Mouse (Mus musculus) left cerebral cortex, postnatal 4 days (tissue): ENCODE data around the gene Drg1. TPM values are rescaled to one million over a fixed set of nuclear protein-coding genes. Genes with fewer than 3 reads are reported as not detected.
"Not testable (repeated sequence)": the region's sequence is repeated elsewhere in the genome, so short reads cannot be mapped to it uniquely, and the experiment has no call there.

Source experiments
- DNase-seq: peaks from one replicate; pipeline ENCODE4 v3.0.0-alpha.2; 2022
- intact Hi-C: fragments of 180-260 bp; cut with DNase I; formaldehyde crosslinking; loops from one replicate; pipeline ENCODE4 v1.15.1; 2025
- total RNA-seq, 2 experiments: library from RNA; stranded (reverse); gene quantifications; 2 replicates each; pipeline ENCODE4 v1.2.3; 2021

The Drg1 gene
- total RNA-seq, 2 experiments from 2014 or later = 86.1 to 96.8 TPM

DNA sequence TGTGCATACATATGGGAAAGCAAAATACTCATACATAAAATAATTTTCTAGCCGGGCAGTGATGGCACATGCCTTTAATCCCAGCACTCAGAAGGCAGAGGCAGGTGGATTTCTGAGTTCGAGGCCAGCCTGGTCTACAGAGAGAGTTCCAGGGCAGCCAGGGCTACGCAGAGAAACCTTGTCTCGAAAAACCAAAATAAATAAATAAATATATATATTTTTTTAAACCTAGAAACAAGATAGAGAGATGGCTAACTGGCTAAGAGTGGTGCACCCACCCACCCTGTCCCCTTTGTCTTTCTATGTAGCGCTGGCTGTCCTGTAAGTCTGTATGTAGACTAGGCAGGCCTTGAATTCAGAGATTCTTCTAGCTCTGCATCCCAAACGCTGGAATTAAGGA is 93.7 kb downstream of the Drg1 start:
- intact Hi-C loops, DNase-seq: not testable (repeated sequence)

DNA sequence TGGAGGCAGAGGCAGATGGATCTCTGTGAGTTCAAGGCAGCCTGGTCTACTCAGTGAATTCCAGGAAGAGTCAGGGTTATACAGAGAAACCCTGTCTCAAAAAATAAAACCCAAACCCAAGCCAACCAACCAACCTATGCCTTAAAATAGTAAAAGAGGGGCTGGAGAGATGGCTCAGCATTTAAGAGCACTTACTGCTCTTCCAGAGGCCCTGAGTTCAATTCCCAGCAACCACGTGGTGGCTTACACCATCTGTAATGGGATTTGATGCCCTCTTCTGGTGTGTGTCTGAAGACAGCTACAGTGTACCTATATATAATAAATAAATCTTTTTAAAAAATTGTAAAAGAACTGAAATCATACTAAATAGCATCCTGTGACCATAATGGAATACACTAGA is 94.3 kb downstream of the Drg1 start:
- DNase-seq = peak; percentile 36
- intact Hi-C loops = not testable (repeated sequence)

DNA sequence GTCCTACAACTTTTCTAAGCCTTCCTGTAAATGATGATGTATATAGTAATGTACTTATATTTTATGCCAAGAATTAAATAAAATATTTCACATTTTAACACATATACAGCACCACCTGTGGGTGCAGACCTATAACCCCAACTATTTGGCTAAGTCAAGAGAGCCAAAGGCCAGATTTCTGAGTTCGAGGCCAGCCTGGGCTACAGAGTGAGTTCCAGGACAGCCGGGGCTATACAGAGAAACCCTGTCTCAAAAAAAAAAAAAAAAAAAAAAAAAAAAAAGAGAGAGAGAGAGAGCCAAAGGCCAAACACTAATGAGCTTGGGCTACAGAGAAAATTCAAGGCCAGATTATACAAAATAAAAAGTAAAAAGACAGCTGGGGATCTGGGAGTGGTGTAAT is 97.2 kb downstream of the Drg1 start:
- DNase-seq, intact Hi-C loops: not testable (repeated sequence)

DNA sequence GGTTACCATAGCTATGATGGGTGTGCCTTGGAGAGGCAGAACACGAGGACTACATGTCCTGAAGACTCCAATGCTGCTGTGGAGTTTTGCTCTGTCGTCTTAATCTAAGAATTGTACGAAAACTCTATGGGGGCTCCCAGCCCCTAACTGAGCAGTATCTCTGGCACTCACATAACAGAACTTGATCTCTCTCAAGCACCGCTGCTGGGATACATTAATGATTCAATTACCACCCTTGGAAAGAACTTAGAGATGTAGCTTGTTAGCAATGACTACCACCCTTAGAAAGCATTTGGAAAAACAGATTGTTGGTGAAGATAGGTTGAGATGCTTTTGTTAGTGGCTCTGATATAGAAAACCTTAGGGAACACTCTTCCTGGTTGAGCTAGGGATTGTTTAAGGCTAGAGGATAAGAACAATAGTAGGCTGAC is 98.6 kb downstream of the Drg1 start:
- DNase-seq, intact Hi-C loops: not testable (repeated sequence)

DNA sequence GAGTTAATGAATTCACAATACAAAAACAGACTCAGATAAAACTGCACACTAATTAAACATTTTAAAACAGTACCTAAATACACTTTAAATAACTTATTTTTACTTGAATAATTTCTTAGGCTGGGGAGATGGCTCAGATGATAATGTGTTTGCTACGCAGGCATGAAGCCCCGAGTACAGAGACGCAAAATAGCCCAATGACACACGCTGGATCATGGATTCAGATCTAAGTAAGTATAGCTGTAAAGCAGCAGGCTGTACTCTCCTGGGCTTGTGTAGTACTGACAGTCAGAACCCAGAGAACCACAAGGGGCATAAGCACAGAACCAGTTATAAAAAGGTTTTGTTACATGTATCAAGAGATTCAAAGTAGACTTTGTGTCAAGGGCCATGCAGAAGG is 99.1 kb downstream of the Drg1 start:
- intact Hi-C loops = not testable (repeated sequence)

DNA sequence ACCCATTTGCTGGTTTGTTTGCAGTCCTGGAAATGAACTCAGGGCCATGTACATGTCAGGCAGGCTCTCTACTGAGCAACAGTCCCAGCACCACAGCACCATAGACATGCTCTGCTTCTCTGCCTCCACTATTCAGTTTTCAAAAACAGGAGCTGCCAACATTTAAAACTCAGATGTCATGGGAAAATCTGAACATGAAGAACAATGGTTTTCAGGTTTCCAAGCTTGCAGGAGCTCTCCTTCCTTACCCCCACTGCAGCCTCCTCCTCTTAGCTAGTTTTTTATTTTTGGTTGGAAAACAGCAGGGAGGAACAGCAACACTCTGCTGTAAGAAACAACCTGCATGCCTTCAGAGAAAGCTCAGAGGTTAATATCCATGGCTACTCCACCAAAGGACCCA is 99.9 kb downstream of the Drg1 start:
- intact Hi-C loops, DNase-seq: not testable (repeated sequence)

More for the DNA sequence above, 99.1 kb downstream of the Drg1 start:
- DNase-seq = not testable (repeated sequence)

DNA sequence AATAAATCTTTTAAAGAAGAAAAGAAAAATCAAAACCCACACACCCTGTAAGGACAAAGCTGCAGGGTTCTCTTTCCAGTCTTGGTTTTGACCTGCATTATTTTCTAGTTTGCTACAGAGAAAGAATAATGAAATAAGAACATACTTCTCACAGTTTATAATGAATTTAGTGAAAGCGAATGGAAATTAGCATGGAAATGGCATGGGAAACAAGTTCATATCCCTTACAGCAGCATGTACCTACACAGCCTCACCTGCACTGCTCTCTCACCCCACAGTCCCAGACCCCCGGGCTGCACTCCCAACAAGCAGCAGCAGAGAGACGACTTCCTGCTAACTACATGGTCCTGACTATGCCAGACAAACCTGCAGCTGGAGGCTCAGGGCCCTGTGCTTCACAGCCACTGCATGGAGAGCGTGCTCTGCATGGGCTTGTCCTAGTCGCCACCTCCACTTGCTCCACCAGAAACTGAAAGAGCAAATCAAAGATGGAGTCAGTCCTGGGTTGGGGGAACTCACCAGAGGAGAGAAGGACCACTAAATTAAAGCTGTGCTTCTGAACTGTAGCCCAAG is 100.9 kb downstream of the Drg1 start:
- DNase-seq, intact Hi-C loops: not testable (repeated sequence)

DNA sequence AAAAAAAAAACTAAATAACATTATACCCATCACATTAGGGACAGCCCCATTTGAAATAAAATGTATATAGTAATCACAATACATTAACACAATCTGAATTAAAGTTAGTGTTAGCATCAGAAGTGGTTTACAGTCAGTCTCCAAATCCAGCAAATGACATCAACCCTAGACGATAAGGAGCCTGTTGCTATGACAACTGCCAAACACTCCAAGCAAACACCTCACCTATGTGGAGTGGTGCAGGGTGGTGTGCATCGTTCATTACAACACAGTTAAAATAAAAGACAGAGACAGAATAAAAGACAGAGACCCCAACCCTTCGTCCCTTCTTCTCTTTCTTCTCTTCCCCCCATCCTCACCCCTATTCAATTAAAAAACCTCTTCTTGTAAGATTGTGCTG is 102.6 kb downstream of the Drg1 start:
- DNase-seq, intact Hi-C loops: not testable (repeated sequence)

DNA sequence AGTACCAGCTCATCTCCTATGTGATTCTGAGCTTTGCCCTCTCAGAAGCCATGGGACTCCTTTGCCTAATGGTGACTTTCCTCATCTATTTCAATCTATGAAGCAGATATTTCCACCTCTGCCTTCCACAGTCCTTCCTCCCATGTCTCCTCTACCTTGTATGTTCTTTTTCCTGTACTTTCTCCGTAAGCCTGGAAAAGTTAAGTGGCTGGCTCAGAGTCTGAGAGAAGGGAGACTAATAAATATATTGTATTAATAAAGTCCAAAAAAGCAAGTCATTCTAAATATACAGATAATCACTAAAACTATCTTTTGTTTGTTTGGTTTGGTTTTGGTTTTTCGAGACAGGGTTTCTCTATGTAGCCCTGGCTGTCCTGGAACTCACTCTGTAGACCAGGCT is 103.1 kb downstream of the Drg1 start:
- DNase-seq, intact Hi-C loops: not testable (repeated sequence)

DNA sequence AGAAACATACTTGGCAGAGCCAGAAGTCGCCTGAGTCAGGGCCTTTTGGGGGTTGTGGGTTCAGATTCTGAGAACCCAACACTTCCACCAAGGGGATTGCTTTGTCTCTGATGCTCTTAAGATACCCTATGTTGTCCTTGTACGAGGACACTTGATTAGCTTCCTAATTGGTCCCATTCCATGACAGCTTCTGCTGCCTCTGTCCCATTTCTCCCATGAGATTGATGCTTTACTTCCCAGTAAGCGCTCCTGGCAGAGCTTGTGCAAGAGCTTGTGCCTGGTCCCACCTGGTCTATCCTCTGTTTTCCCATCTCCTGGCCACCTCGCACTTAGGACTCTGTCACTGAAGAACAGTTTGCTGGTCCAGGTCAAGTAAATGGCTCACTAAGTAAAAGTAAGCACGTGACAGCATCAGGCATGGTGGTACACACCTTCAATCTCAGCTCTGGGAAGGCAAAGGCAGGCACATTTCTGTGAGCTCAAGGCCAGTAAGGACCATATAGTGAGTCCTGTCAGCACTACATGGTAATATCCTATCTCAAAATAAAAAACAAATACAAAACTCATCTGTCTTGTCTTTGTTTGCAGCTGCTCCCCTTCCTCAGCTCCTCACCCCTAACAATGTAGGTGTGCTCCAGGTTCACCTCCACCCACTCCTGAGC is 103.8 kb downstream of the Drg1 start:
- intact Hi-C loops = not testable (repeated sequence)
- DNase-seq = peak; percentile 33

DNA sequence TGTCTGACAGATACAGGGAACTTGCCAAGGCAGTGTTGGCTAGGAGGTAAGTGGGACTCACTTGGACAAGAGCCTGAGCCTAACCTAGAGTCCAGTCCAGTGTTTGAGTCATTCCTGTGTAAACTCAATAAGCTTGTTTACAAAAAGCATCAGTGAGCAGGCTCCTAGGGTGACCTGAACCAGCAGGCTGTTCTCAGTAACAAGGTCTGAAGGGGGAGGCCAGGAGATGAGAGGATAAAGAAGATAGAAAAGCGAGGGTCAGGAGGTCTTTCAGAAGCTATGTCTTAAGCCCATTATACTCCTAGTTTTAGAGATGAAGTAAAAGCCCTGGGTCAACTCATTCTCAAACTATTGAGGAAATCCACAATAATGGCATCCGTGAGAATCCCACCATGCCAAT is 104.8 kb downstream of the Drg1 start:
- intact Hi-C loops = not testable (repeated sequence)

DNA sequence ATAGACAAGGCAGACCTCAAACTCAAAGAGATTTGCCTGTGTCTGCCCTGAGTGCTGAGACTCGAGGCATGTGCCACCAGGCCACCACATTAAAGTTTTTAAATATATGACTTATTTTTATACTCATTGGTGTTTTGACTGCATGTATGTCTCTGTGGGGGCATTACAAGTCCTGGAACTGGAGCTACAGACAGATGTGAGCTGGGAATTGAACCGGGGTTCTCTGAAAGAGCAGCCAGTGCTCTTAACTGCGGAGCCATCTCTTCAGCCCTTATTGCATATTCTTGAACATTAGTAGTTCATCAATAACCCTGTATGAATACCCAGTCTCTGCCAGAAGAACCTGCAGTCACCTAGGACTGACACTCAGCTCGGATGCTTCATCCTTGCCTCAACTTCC is 107.4 kb downstream of the Drg1 start:
- DNase-seq, intact Hi-C loops: not testable (repeated sequence)

More for the DNA sequence above, 104.8 kb downstream of the Drg1 start:
- not testable (repeated sequence) for DNase-seq

DNA sequence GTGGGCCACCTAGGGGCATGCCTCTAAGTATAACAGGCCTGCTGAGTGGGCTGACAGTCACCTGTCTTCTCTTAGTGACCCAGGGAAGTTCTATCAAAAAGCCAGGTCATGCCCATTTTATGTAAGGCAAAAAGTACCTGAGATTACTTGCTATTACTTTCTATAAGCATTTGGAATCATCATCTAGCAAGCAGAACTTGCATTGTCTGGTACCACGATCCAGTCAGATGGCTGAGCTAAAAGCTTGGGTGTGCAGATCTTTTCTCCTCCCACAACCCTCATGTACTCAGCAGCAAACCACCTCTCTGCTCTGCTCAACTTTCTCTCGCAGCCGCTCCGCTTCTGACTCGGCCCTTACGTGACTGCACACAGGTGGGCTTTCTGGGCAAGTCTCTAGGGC is 108.2 kb downstream of the Drg1 start:
- DNase-seq, intact Hi-C loops: not testable (repeated sequence)

DNA sequence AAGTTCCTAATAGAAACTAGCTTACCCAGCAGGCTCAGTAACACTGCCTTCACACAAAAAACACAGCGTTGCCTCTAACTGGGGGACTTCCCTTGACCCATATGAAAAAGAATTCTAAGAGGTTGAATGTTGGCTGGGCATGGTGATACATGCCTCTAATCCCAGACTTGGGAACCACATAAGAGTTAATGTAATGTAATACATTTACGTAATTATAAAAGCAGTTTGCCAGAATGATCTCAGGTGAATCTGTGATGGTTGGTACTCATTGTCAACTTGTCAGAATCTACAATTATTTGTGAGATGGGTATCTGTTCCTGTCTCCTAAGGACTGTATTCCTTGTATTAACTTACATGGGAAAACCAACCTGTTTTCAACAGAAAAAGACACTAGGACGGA is 109.2 kb downstream of the Drg1 start:
- DNase-seq, intact Hi-C loops: not testable (repeated sequence)

DNA sequence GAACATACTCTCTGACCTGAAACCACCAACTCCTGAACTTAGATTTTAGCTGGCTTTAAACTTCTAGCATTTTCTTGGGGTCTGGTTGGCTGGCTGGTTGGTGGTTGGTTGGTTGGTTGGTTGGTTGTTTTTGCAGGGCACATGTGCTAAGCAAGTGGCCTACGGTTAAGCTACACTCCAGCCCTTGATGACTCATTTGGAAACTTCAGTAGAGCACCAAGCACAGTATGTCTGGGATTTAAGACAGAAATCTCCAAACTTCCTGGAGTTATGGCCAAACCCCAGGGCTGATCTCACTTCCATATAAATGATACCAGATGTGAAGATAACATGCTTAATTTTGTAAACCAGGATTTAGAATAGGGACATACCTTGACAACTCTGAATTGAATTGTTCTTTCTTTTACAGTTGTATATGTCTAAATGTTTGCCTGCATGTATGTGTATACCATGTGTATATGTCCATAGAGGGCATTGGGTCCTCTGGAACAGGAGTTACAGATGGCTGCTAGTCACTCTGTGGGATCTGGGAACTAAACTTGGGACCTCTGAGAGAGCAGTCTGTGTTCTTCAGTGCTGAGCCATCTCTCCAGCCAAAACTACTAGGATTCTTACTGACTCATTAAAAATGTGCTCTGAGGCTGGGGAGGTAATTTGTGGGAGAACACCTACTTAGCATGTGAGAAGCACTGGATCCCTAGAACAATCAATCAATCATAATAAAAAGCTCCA is 112.4 kb downstream of the Drg1 start:
- peak; percentile 21 for DNase-seq

DNA sequence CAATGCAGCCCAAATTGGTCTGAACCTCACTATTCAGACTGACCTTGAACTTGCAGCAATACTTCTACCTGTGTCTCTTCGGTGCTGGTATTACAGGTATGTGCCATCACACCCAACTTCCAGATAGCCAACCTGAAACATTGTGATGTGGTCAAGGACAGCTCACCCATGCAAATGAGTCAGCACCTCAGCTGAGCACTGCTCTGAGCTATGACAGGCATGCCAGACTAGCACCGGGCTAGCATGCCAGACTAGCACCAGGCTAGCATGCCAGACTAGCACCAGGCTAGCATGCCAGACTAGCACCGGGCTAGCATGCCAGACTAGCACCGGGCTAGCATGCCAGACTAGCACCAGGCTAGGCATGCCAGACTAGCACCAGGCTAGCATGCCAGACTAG is 114.9 kb downstream of the Drg1 start:
- DNase-seq, intact Hi-C loops: not testable (repeated sequence)

More for the DNA sequence above, 112.4 kb downstream of the Drg1 start:
- intact Hi-C loops = not testable (repeated sequence)

DNA sequence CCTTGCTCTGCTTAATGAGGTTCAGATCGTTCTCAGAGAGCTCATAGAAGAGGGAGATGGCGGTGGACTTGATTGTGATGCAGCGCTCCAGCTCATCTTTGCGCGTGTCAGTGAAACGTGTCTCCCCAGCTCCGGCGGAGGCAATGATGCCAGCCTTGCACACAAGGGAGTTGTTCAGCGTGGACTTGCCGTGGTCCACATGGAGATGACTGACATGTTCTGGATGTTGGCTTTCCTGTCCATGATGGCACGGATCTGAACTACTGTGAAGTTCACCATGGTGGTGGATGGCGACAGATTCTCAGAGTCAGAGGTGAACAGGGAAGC is 115.6 kb downstream of the Drg1 start:
- intact Hi-C loops, DNase-seq: not testable (repeated sequence)

DNA sequence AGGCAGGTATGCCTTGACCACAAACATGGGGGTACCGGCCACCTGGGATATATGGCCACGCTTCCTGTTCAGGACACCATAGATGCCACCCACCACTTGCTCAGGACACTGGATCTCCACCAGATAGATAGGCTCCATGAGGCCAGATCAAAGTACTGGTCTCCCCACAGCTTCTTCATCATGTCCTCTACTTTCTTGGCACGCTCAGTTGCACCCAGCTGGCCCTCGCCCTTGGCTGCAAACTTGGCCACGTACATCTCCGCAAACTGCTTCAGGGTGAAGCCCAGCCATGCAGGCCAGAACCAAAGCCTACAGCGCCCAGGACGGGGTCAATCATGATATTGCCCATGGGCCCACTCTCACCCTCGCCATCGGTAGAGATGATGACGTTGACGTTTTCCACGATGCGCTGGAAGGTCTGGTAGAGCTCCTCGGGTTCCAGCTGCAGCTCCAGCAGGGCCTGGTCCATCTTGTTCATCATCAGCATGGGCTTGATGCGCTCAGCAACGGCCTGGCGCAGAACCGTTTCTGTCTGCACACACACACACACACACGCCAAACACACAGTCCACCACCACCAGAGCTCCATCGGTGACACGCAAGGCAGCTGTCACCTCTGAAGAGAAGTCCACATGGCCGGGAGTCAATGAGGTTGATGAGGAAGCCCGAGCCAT is 116.1 kb downstream of the Drg1 start:
- peak; percentile 46 for DNase-seq
- intact Hi-C loops = not testable (repeated sequence)

DNA sequence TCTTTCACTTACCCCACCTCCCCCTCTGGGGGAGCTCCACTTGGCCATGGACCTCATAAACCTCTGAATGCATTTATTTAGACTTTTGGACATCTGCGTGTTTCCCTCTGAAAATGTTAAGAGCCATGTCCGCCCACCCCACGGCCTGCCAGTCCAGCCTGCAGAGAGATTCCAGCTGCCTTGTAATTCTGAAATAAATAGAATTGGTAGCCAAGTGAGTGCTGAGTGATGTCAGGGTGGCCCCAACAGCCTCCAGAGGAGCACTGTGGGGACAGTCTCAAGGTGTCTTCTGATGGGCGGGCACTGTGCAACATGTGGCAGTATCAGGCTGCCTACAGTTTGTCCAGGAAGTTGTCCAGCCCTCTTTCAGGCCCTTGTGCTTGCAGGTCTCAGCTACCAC is 116.7 kb downstream of the Drg1 start:
- intact Hi-C loops = not testable (repeated sequence)

DNA sequence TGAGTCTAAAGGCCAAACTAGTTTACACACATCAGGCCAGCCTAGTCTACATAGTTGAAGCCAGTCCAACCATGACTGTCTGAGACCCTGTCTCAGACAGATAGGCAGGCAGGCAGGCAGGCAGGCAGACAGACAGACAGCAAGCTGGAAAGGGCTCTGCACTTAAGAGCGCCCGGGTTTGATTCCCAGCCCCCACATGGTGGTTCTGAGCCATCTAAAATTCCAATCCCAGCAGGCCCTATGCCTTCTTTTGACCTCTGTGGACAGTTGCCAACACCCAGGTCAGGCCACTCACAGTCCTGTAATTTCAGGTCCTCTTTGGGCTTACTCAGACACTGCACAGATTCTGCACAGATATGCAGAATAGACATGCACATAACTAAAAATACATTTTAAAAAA is 119.4 kb downstream of the Drg1 start:
- DNase-seq, intact Hi-C loops: not testable (repeated sequence)

More for the DNA sequence above, 116.7 kb downstream of the Drg1 start:
- not testable (repeated sequence) for DNase-seq
